Comparison of ENCODE assay signal across 15 mouse cellular contexts in genomic region chr3:130749206-130749605, GRCm38 (mm10). TPM values are rescaled to one million over a fixed set of nuclear protein-coding genes. Genes with fewer than 3 reads are reported as not detected.
DNase-seq lines count a peak whose midpoint lies in the region; ATAC-seq lines count a peak whose summit lies in the region.
"Had no signal": no experiment of that assay in that cellular context is flagged by ENCODE, and none has a peak within 500 bp of the region (broad histone marks: within the 10 kb centered on the region; RNA-seq: fewer than 3 reads in every experiment).

No protein-coding gene starts in this region.

- ATAC-seq in monocyte, adult 5-6 weeks (replicated peaks; ENCODE audit: insufficient number of reproducible peaks, low FRiP score, low TSS enrichment, poor library complexity, severe bottlenecking) = no peak
- ATAC-seq: forebrain, embryonic 15.5 days; hindbrain, postnatal 0 days had no signal

- peak; percentile 59 for DNase-seq in CD4-positive helper T cell, adult 2 months (ENCODE audit: low read depth, low spot score)
- DNase-seq in T-cell, adult 2 months (ENCODE audit: low spot score) = peak; percentile 37
- DNase-seq in naive thymus-derived CD4-positive, alpha-beta T cell, adult 2 months (ENCODE audit: low read depth) = peak; percentile 76
- peak; percentile 11 to 17 for DNase-seq in thymus, postnatal 36 days
- no peak for DNase-seq in heart, adult 11 months
- DNase-seq in frontal cortex, postnatal 36 days (ENCODE audit: low spot score in 2 of 2) = no peak
- DNase-seq: adrenal gland, postnatal 14 days; cerebellum, adult 11-12 months; cerebellum, adult 9-10 months; gastrocnemius, postnatal 10 days; heart, adult 2 months; heart, postnatal 14 days had no signal

RNA-seq across cellular contexts. Expression of gene Rpl34, which starts 19.0 kb away (rescaled TPM):
- total RNA-seq in monocyte, adult 5-6 weeks (2017) = 2,637 to 3,542 TPM (median 3,151 TPM) in 3 replicates

RNA-seq across cellular contexts. Expression of gene Ostc, which starts 40.0 kb away (rescaled TPM):
- 102 to 107 TPM (median 105 TPM) in 3 replicates for total RNA-seq in monocyte, adult 5-6 weeks (2017)

Comparison
In these comparisons a context has a peak if more than half of its experiments do, and no peak if none do; other contexts are left out.
1. DNase-seq: peak in CD4-positive helper T cell, adult 2 months (single experiment), T-cell, adult 2 months (single experiment), naive thymus-derived CD4-positive, alpha-beta T cell, adult 2 months (single experiment) and thymus, postnatal 36 days (2 of 2); none in heart, adult 11 months (single experiment) and frontal cortex, postnatal 36 days (0 of 2).